Mouse (Mus musculus): Measurements from ENCODE around the gene Lin7c.

Lin7c gene

DNA sequence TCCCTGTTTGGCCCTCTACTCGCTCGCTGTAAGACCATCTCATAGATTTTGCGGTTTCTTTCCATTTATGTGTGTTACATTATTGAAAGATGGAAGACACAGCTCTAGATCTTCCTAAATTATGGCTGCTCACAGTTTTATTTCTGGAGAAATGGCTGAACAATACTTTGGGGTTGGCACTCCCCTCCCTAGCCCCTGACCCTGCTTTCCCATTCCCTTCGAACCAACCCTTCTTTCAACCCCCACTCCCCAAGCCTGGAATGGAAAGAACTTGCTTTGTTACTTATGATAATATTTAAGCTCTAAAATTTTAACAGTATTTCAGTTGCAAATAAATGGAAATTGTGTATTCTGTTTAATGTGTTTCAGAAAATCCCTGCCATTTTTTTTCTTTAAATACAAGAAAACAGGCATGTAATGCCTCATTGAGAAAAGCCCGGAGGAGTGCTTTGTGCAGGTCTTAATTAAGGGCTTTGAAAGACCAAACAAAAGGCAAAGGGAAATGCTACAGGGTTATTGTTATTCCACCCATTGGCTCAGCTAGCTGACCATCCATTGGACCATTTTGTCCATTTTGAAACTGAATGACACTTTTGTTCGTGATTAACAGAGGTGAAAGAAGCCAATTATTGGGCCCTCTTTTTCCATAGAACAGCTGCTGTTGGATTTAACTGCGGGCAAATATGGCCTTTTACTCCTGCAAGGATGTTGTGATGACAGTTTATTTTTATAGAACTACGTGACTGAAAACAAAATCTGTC, 52.3 kb downstream of the Lin7c start:
- no peak for DNase-seq

DNA sequence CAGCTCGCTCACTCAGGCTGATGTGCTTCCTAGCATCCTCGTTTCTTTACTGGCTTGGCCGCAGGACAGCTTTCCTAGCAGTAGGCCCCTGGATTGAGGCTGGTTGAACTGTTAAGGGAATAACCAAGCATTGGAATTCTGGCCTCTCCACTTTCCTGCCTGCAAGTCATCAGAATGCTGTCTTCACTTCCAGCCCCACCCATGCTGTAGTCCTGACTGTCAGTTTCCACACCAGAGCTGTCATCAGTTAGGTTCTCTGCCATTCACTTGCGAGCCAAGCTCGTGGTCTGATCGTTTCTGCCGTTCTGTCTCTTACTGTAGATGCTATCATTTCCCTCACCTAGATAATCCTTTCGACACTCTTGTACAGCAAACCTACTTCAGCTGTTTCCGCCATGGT, 54.3 kb downstream of the Lin7c start:
- no peak for DNase-seq

GRCm38 (mm10) chr2:109945532-109945931, 54.9 kb downstream of the Lin7c start:
- no peak for DNase-seq

DNA sequence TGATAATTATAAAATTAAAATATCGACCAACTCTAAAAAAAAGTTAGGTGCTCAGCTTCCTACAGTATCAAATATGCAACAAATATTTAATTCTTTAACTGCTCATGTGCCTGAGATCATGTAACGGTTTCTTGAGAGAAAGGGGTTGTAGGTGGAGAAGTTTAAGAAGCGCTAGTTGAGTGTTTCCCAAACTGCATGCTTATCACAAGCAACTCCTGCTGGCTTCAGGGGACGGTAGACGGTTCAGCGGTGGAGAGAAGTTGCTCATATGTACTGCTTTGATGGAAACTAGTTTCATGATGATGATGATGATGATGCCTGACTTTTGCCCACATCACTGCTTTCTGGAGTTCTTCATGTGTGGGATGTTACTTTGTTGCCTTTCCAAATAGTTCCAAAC, 55.8 kb downstream of the Lin7c start:
- no peak for DNase-seq

GRCm38 (mm10) chr2:109949519-109949918, 58.9 kb downstream of the Lin7c start:
- no peak for DNase-seq

DNA sequence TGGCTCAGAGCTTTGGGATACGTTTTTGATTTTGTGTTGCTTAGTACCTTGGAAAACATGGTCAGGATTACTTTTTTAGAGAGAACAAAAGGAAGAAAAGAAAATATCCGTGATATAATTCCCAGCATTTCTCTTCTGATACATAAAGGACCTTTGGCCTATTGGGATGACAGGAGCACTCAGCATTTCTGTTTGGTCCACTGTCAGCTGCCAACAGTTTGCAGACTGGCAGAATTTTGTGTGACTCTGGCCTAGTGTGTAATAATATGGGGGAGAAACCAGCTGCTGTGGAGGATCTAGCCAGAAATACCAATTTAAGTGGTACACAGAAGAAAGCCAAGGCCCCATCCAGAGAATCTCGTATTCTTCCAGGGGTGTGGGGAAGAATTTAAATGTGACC, 59.7 kb downstream of the Lin7c start:
- DNase-seq = no peak

Measured in right cerebral cortex, postnatal 4 days (tissue).